Mouse (Mus musculus) lung, postnatal 0 days (tissue): ENCODE results near the gene Cdk5rap3.

Experiments
- CTCF ChIP-seq: IDR thresholded peaks from 2 replicates; pipeline ENCODE4 v1.5.1; 2016; ENCODE audit warnings: antibody characterized with exemption, mild to moderate bottlenecking
- EP300 ChIP-seq: IDR thresholded peaks from 2 replicates; pipeline ENCODE4 v1.6.1; 2016; ENCODE audit warnings: antibody characterized with exemption, mild to moderate bottlenecking, control low read depth

DNA sequence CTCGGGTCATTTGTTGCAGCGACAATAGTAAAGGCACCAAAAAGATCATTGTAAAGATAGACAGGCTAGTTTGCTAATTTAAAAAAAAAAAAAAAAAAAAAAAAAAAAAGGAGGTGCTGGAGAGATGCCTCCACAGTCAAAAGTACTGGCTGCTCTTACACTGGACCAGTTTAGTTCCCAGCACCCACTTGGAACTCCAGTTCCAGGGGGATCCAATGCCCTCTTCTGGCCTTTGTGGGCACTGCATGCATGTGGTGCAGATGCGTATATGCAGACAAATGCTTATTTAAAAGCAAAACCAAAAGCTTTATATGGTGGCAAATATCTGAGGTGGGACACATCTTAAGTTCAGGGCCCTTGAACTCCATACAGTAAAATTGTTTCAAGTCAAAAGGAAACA is 34.5 kb upstream of the Cdk5rap3 start:
- TF ChIP-seq CTCF = peak; percentile 48
- TF ChIP-seq EP300 = no peak
